Mouse (Mus musculus) c-Kit-positive CD71-positive TER-119-negative erythroid progenitor cells, embryonic 14.5 days (primary cell): ENCODE data around the gene Naif1.

ENCODE experiments used
- DNase-seq: peaks from one replicate; pipeline ENCODE4 v3.0.0-alpha.2; 2013; ENCODE audit warnings: low read depth

The Naif1 gene

GRCm38 (mm10) chr2:32501754-32502324 lies 51.6 kb downstream of the Naif1 start:
- DNase-seq, result no peak

DNA sequence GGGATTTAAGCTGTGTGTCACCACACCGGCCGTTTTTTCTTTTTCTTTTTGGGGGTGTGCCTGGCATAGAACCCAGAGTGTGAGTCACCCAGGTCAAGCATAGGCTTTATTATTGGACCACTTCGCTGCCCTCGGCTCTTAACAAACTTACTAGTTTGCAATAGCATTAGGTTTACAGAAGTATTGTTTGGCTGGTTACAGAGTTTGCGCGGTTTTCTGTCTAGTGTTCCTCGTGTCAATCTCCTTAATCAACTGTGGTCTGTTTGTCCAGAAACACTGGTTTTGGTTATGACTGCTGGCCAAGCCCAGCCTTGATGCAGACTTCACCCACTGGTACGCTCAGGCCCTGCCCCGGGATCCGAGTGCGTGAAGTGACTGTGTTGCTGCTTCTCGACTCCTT lies 52.6 kb downstream of the Naif1 start:
- no peak for DNase-seq

DNA sequence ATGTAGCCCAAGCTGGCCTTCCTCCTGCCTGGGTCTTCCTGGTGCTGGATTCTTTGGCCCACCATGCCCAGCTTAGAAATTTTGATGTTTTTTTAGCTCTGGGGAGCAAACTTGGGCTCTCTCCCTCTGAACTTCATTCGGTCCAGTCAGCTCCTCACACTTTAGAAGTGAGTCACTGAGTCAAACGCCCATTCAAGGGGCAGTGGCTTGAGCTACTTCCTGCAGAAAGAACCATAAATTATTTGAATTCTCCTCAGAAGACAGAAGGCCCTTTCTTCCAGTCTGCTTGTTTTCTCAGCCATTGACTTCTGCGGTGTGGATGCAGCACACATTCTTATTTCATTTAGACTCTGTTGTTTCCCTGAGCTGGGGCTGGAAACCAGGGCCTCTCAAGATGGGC lies 53.3 kb downstream of the Naif1 start:
- DNase-seq, result no peak

GRCm38 (mm10) chr2:32505536-32505935 lies 55.3 kb downstream of the Naif1 start:
- no peak for DNase-seq
